Mouse (Mus musculus) thymus, adult 2 months (tissue): ENCODE data around the gene Ptgfrn.

Experiments used
- CTCF ChIP-seq: fragments of 200-500 bp; IDR thresholded peaks from 2 replicates; pipeline ENCODE4 v1.5.1; 2012; ENCODE audit warnings: mild to moderate bottlenecking, control low read depth, low read length, moderate library complexity, borderline replicate concordance; ENCODE audit not compliant: control insufficient read depth, poor library complexity, insufficient read depth; ENCODE audit errors: extremely low read depth
- POLR2A ChIP-seq: fragments of 200-500 bp; IDR thresholded peaks from 2 replicates; pipeline ENCODE4 v1.6.1; 2012; ENCODE audit warnings: mild to moderate bottlenecking, low read length, control low read depth, moderate library complexity; ENCODE audit not compliant: control insufficient read depth, poor library complexity, insufficient read depth; ENCODE audit errors: extremely low read depth

GRCm38 (mm10) chr3:101041997-101042396, 68.1 kb downstream of the Ptgfrn start:
- TF ChIP-seq CTCF (no peak), POLR2A (no peak)
